Mouse (Mus musculus): ENCODE results near the gene Zfpm1. TPM values are rescaled to one million over a fixed set of nuclear protein-coding genes. Genes with fewer than 3 reads are reported as not detected.

Gene Zfpm1
- polyA plus RNA-seq, 2 experiments: 2.1 to 10.4 TPM

GRCm38 (mm10) chr8:122266867-122267266 is 15.1 kb upstream of the Zfpm1 start:
- no peak for TF ChIP-seq POLR2A (IDR thresholded peaks at IDR 0.05; ENCODE audit: borderline replicate concordance, extremely low read depth, insufficient read depth, insufficient read length)
- H3K4me3 ChIP-seq (replicated peaks; ENCODE audit: low read length): no peak overlapping the region
- no peak overlapping the region for H3K9ac ChIP-seq (ENCODE audit: low read depth, low read length, severe bottlenecking)
- H3K27ac ChIP-seq (replicated peaks; ENCODE audit: low read depth, low read length): no peak overlapping the region
- peaks cover 7% of the 10 kb centered on the region for H3K4me1 ChIP-seq (ENCODE audit: control insufficient read depth, insufficient read depth, low read length)
- peaks cover 7% of the 10 kb centered on the region; the same call in 1 of the 2 replicates for H3K36me3 ChIP-seq (ENCODE audit: control insufficient read depth, insufficient read depth, low read length)
- H3K4me2 ChIP-seq (replicated peaks; ENCODE audit: low read depth, low read length, severe bottlenecking): no peak overlapping the region
- DNase-seq (ENCODE audit: low spot score) (no peak), ATAC-seq (ENCODE audit: low FRiP score, low read depth) (no peak)
- no peaks in the 10 kb centered on the region for H3K9me3 ChIP-seq (ENCODE audit: control insufficient read depth, low read length)
- WGBS: 63% methylated on average over 13 of the region's 13 CpGs
- H3K27me3 ChIP-seq (ENCODE audit: control insufficient read depth, insufficient read depth, low read length): peaks cover 6% of the 10 kb centered on the region; the same call in 1 of the 2 replicates

DNA sequence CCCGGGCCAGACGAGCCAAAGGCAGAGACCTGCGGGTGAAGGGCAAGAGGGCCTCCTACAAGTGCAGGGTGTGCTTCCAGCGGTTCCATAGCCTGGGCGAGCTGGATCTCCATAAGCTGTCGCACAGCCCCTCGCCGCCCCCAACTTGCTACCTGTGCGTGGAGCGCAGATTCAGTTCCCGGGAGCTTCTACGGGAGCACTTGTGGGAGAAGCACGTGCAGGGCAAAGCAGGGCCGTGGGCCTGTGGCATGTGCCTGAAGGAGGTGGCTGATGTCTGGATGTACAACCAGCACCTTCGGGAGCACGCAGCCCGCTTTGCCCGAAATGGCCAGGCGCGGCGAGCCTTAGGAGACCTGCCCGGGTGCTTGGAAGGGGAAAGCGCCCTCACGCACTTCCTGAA is 13.1 kb upstream of the Zfpm1 start:
- peaks cover 12% of the 10 kb centered on the region for H3K4me1 ChIP-seq (ENCODE audit: control insufficient read depth, insufficient read depth, low read length)
- peak overlapping the region; percentile 35 for H3K4me3 ChIP-seq (replicated peaks; ENCODE audit: low read length)
- H3K9me3 ChIP-seq (ENCODE audit: control insufficient read depth, low read length): no peaks in the 10 kb centered on the region
- H3K27ac ChIP-seq (replicated peaks; ENCODE audit: low read depth, low read length): no peak overlapping the region
- WGBS: 63% methylated on average over 24 of the region's 24 CpGs
- DNase-seq (ENCODE audit: low spot score) (no peak), ATAC-seq (ENCODE audit: low FRiP score, low read depth) (no peak)
- peak overlapping the region; percentile 69 for H3K4me2 ChIP-seq (replicated peaks; ENCODE audit: low read depth, low read length, severe bottlenecking)
- peak overlapping the region; percentile 52 for H3K9ac ChIP-seq (ENCODE audit: low read depth, low read length, severe bottlenecking)
- 0 out of 2 replicates have a peak, but pooled peaks cover 7% of the 10 kb centered on the region for H3K36me3 ChIP-seq (ENCODE audit: control insufficient read depth, insufficient read depth, low read length)
- H3K27me3 ChIP-seq (ENCODE audit: control insufficient read depth, insufficient read depth, low read length): peaks cover 6% of the 10 kb centered on the region; the same call in 1 of the 2 replicates
- no peak for TF ChIP-seq POLR2A (IDR thresholded peaks at IDR 0.05; ENCODE audit: borderline replicate concordance, extremely low read depth, insufficient read depth, insufficient read length)

DNA sequence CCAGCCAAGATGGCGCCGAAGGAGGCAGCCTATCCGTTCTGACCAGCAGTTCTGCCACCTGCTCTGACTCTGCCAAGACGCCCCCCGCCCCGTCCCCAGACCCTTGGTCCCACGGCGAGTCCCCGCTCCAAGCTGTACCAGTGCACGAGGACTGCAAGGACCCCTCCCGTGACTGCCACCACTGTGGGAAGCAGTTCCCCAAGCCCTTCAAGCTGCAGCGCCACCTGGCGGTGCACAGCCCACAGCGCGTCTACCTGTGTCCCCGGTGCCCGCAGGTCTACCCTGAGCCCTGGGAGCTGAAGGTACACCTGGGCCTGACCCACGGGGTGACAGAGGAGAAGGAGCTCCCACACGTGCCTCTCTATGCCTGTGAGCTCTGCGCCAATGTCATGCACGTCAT is 12.5 kb upstream of the Zfpm1 start:
- Histone ChIP-seq H3K36me3 (ENCODE audit: control insufficient read depth, insufficient read depth, low read length) (0 out of 2 replicates have a peak, but pooled peaks cover 7% of the 10 kb centered on the region), H3K4me3 (replicated peaks; ENCODE audit: low read length) (peak overlapping the region; percentile 35), H3K9ac (ENCODE audit: low read depth, low read length, severe bottlenecking) (peak overlapping the region; percentile 52), H3K9me3 (ENCODE audit: control insufficient read depth, low read length) (no peaks in the 10 kb centered on the region), H3K4me2 (replicated peaks; ENCODE audit: low read depth, low read length, severe bottlenecking) (peak overlapping the region; percentile 69), H3K27ac (replicated peaks; ENCODE audit: low read depth, low read length) (no peak overlapping the region), H3K4me1 (ENCODE audit: control insufficient read depth, insufficient read depth, low read length) (peaks cover 12% of the 10 kb centered on the region), H3K27me3 (ENCODE audit: control insufficient read depth, insufficient read depth, low read length) (peaks cover 6% of the 10 kb centered on the region; the same call in 1 of the 2 replicates)
- DNase-seq (ENCODE audit: low spot score) (peak; percentile 63), ATAC-seq (ENCODE audit: low FRiP score, low read depth) (peak; percentile 52; the same call in 1 of the 2 replicates)
- 6% methylated on average over 13 of the region's 21 CpGs for WGBS
- TF ChIP-seq POLR2A (IDR thresholded peaks at IDR 0.05; ENCODE audit: borderline replicate concordance, extremely low read depth, insufficient read depth, insufficient read length): no peak

DNA sequence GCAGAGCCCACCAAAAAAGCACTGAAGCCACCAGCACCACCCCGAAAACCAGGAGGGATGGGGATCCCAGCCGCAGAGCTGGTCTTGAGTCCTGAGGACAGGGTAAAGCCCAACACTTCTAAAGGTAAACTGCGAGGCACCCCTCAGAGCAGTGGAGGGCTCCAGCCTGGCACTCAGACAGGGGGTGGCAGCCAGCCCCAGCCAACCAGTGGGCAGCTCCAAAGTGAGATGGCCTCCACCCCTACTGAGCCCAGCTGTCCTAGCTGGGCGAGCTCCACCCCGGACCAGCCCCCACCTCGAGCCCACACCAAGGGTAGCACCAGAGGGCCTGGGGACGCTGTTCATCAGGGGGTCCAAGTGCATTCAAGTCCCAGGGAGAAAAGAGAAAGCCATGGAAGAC is 11.4 kb upstream of the Zfpm1 start:
- H3K9ac ChIP-seq (ENCODE audit: low read depth, low read length, severe bottlenecking): no peak overlapping the region
- no peak overlapping the region for H3K4me3 ChIP-seq (replicated peaks; ENCODE audit: low read length)
- DNase-seq (ENCODE audit: low spot score) (no peak), ATAC-seq (ENCODE audit: low FRiP score, low read depth) (no peak)
- H3K4me1 ChIP-seq (ENCODE audit: control insufficient read depth, insufficient read depth, low read length): peaks cover 12% of the 10 kb centered on the region
- H3K4me2 ChIP-seq (replicated peaks; ENCODE audit: low read depth, low read length, severe bottlenecking): no peak overlapping the region
- 0 out of 2 replicates have a peak, but pooled peaks cover 5% of the 10 kb centered on the region for H3K36me3 ChIP-seq (ENCODE audit: control insufficient read depth, insufficient read depth, low read length)
- H3K27me3 ChIP-seq (ENCODE audit: control insufficient read depth, insufficient read depth, low read length): peaks cover 6% of the 10 kb centered on the region; the same call in 1 of the 2 replicates
- H3K27ac ChIP-seq (replicated peaks; ENCODE audit: low read depth, low read length): no peak overlapping the region
- no peak for TF ChIP-seq POLR2A (IDR thresholded peaks at IDR 0.05; ENCODE audit: borderline replicate concordance, extremely low read depth, insufficient read depth, insufficient read length)
- 83% methylated on average over 7 of the region's 7 CpGs for WGBS
- H3K9me3 ChIP-seq (ENCODE audit: control insufficient read depth, low read length): no peaks in the 10 kb centered on the region

DNA sequence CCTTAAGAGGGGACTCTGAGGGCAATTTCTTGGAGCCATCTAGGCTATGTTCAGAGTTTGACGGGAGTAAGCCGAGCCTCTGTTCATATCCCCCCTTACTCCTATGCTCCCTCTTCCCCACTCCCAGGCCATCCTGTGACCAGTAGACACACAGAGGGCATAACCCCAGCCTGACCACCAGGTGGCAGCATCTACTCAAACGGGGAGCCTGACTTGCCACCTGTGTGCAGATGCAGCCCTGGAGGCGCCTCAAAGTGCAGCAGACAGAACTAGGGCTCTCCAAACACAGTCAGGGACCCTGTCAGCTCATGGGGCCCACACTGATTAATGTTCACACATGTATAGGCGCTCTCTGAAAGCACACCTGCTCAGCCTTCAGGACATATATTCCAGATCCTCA is 8.8 kb upstream of the Zfpm1 start:
- no peak overlapping the region for H3K27ac ChIP-seq (replicated peaks; ENCODE audit: low read depth, low read length)
- WGBS: 4% methylated on average over 5 of the region's 5 CpGs
- no peak for TF ChIP-seq POLR2A (IDR thresholded peaks at IDR 0.05; ENCODE audit: borderline replicate concordance, extremely low read depth, insufficient read depth, insufficient read length)
- H3K4me3 ChIP-seq (replicated peaks; ENCODE audit: low read length): no peak overlapping the region
- H3K36me3 ChIP-seq (ENCODE audit: control insufficient read depth, insufficient read depth, low read length): no peaks in the 10 kb centered on the region
- no peaks in the 10 kb centered on the region for H3K9me3 ChIP-seq (ENCODE audit: control insufficient read depth, low read length)
- H3K9ac ChIP-seq (ENCODE audit: low read depth, low read length, severe bottlenecking): no peak overlapping the region
- ATAC-seq (ENCODE audit: low FRiP score, low read depth) (peak; percentile 70; the same call in 1 of the 2 replicates), DNase-seq (ENCODE audit: low spot score) (peak; percentile 67)
- H3K4me1 ChIP-seq (ENCODE audit: control insufficient read depth, insufficient read depth, low read length): peaks cover 12% of the 10 kb centered on the region
- no peak overlapping the region for H3K4me2 ChIP-seq (replicated peaks; ENCODE audit: low read depth, low read length, severe bottlenecking)
- H3K27me3 ChIP-seq (ENCODE audit: control insufficient read depth, insufficient read depth, low read length): peaks cover 6% of the 10 kb centered on the region; the same call in 1 of the 2 replicates

Data from limb, embryonic 14.5 days (tissue).